Mouse (Mus musculus) megakaryocyte progenitor cell, adult 5-6 weeks (primary cell): ENCODE data around the gene Ndufaf7. TPM values are rescaled to one million over a fixed set of nuclear protein-coding genes. Genes with fewer than 3 reads are reported as not detected.

Experiments
- ATAC-seq: replicated peaks from 2 replicates; pipeline ENCODE4 v1.8.0; 2016; ENCODE audit warnings: mild to moderate bottlenecking, moderate TSS enrichment, inconsistent platforms; ENCODE audit not compliant: poor library complexity
- total RNA-seq, 2 experiments: library from RNA; stranded (forward) in 1 of 2; stranded (reverse) in 1 of 2; fragments of 157-497, 149-512 nt in 1 of 2; fragments of 200-1000 nt in 1 of 2; gene quantifications; 2 replicates each; pipeline versions ENCODE4 v1.2.3 to v1.2.4; 2015 to 2017

The Ndufaf7 gene
- total RNA-seq, 2 experiments from 2014 or later = 42.6 to 43.5 TPM

- 0 out of 2 replicates have a peak, but pooled peaks have one; percentile 29 for ATAC-seq
Measured at GRCm38 (mm10) chr17:78959473-78959872, 22.5 kb downstream of the Ndufaf7 start.

- ATAC-seq = no peak
Measured at GRCm38 (mm10) chr17:78964387-78964786, 27.5 kb downstream of the Ndufaf7 start.

GRCm38 (mm10) chr17:78966092-78966883 lies 29.4 kb downstream of the Ndufaf7 start:
- ATAC-seq = peak; percentile 79

- no peak for ATAC-seq
Measured at GRCm38 (mm10) chr17:78968500-78968899, 31.6 kb downstream of the Ndufaf7 start.

- no peak for ATAC-seq
Measured at GRCm38 (mm10) chr17:78983166-78983565, 46.2 kb downstream of the Ndufaf7 start.

GRCm38 (mm10) chr17:78983736-78984135 lies 46.8 kb downstream of the Ndufaf7 start:
- no peak for ATAC-seq

GRCm38 (mm10) chr17:78989015-78989414 lies 52.1 kb downstream of the Ndufaf7 start:
- peak; percentile 43 for ATAC-seq

GRCm38 (mm10) chr17:78991549-78991948 lies 54.6 kb downstream of the Ndufaf7 start:
- ATAC-seq = no peak

- ATAC-seq = peak; percentile 72
Measured at GRCm38 (mm10) chr17:78992303-78993027, 55.5 kb downstream of the Ndufaf7 start.

GRCm38 (mm10) chr17:78993670-78994069 lies 56.7 kb downstream of the Ndufaf7 start:
- ATAC-seq = no peak

GRCm38 (mm10) chr17:78994382-78994781 lies 57.4 kb downstream of the Ndufaf7 start:
- ATAC-seq = no peak

GRCm38 (mm10) chr17:78994931-78995820 lies 58.2 kb downstream of the Ndufaf7 start:
- no peak for ATAC-seq

Other genes starting within 250 kb of the Ndufaf7 start
- 21.0 and 21.9 TPM in 2 replicates for gene Strn, start 199.9 kb upstream of the Ndufaf7 start, total RNA-seq (2015)
- 35.2 and 42.5 TPM in 2 replicates for gene Strn, start 199.9 kb upstream of the Ndufaf7 start, total RNA-seq (2017)
- gene Heatr5b, start 101.8 kb upstream of the Ndufaf7 start, total RNA-seq (2015) = 20.9 and 26.2 TPM in 2 replicates
- 16.6 and 19.3 TPM in 2 replicates for gene Heatr5b, start 101.8 kb upstream of the Ndufaf7 start, total RNA-seq (2017)
- 16.2 and 30.3 TPM in 2 replicates for gene Gpatch11, start 101.6 kb upstream of the Ndufaf7 start, total RNA-seq (2015)
- gene Gpatch11, start 101.6 kb upstream of the Ndufaf7 start, total RNA-seq (2017) = 27.9 and 31.7 TPM in 2 replicates
- 18.8 and 20.7 TPM in 2 replicates for gene Eif2ak2, start 54.6 kb upstream of the Ndufaf7 start, total RNA-seq (2015)
- 33.0 and 45.3 TPM in 2 replicates for gene Eif2ak2, start 54.6 kb upstream of the Ndufaf7 start, total RNA-seq (2017)
- gene Sult6b1, start 30.1 kb upstream of the Ndufaf7 start, total RNA-seq (2015) = not detected in 2 replicates
- not detected in 2 replicates for gene Sult6b1, start 30.1 kb upstream of the Ndufaf7 start, total RNA-seq (2017)
- gene Cebpzos, start 20.6 kb upstream of the Ndufaf7 start, total RNA-seq (2015) = 28.9 and 32.9 TPM in 2 replicates
- 67.2 and 76.5 TPM in 2 replicates for gene Cebpzos, start 20.6 kb upstream of the Ndufaf7 start, total RNA-seq (2017)
- 68.7 and 78.1 TPM in 2 replicates for gene Cebpz, start 70 bp upstream of the Ndufaf7 start, total RNA-seq (2015)
- 101 and 183 TPM in 2 replicates for gene Cebpz, start 70 bp upstream of the Ndufaf7 start, total RNA-seq (2017)
- 38.1 and 42.1 TPM in 2 replicates for gene Prkd3, start 83.7 kb downstream of the Ndufaf7 start, total RNA-seq (2015)
- gene Prkd3, start 83.7 kb downstream of the Ndufaf7 start, total RNA-seq (2017) = 40.9 and 42.0 TPM in 2 replicates
- gene Qpct, start 114.8 kb downstream of the Ndufaf7 start, total RNA-seq (2015) = 0.47 and 4.9 TPM in 2 replicates
- gene Qpct, start 114.8 kb downstream of the Ndufaf7 start, total RNA-seq (2017) = 1.2 and 1.6 TPM in 2 replicates